Mouse (Mus musculus) heart, embryonic 16.5 days (tissue): Measurements from ENCODE around the gene Me3. TPM values are rescaled to one million over a fixed set of nuclear protein-coding genes. Genes with fewer than 3 reads are reported as not detected.

Experiments
- ATAC-seq: fragments of 200-750 bp; cut with Nextera tagmentation; replicated peaks from 2 replicates; pipeline ENCODE4 v1.8.0; 2017; ENCODE audit warnings: moderate number of reproducible peaks; ENCODE audit not compliant: insufficient read depth, low FRiP score; ENCODE audit errors: extremely low read depth
- H3K27ac ChIP-seq: fragments of 300-500 bp; sonication (generic); 2 replicates; pipeline ENCODE4 v1.5.1; 2014; ENCODE audit warnings: mild to moderate bottlenecking, low read length, control low read depth, moderate library complexity
- H3K27me3 ChIP-seq: fragments of 300-500 bp; sonication (generic); 2 replicates; pipeline ENCODE4 v1.6.1; 2014; ENCODE audit warnings: low read length, mixed read lengths; ENCODE audit not compliant: control insufficient read depth, insufficient read depth
- H3K36me3 ChIP-seq: fragments of 300-500 bp; sonication (generic); 2 replicates; pipeline ENCODE4 v1.6.1; 2014; ENCODE audit not compliant: control insufficient read depth, insufficient read depth
- H3K4me1 ChIP-seq: fragments of 300-500 bp; sonication (generic); 2 replicates; pipeline ENCODE4 v1.6.1; 2014; ENCODE audit warnings: low read length, mixed read lengths; ENCODE audit not compliant: control insufficient read depth, insufficient read depth
- H3K4me2 ChIP-seq: fragments of 300-500 bp; sonication (generic); 2 replicates; pipeline ENCODE4 v1.6.1; 2014; ENCODE audit warnings: low read depth, mild to moderate bottlenecking, control low read depth, low read length
- H3K4me3 ChIP-seq: fragments of 300-500 bp; sonication (generic); 2 replicates; pipeline ENCODE4 v1.5.1; 2014; ENCODE audit warnings: mild to moderate bottlenecking, control low read depth, low read length
- H3K9ac ChIP-seq: fragments of 300-500 bp; sonication (generic); 2 replicates; pipeline ENCODE4 v1.6.1; 2014; ENCODE audit warnings: low read length, control low read depth
- H3K9me3 ChIP-seq: fragments of 300-500 bp; sonication (generic); replicated peaks from 2 replicates; pipeline ENCODE4 v1.6.1; 2016; ENCODE audit warnings: low read length; ENCODE audit not compliant: control insufficient read depth
- WGBS: fragments of 180-500 bp; shearing (Covaris S2); extraction: QIAGEN DNeasy Blood & Tissue Kit; methylation state at CpG from one replicate; pipeline ENCODE4 v1.1.7; 2014; 5-methylcytosine and 5-hydroxymethylcytosine counted together
- polyA plus RNA-seq: library from polyadenylated mRNA; unstranded; fragments of >200 nt; fragmentation: Nextera tagmentation; extraction: Ambion mirVana; gene quantifications from 2 replicates; pipeline ENCODE4 v1.2.1, GENCODE M21; 2015

The Me3 gene
- polyA plus RNA-seq, 1 experiment from 2014 or later: 10.8 TPM

- 29% methylated on average over 15 of the region's 15 CpGs for WGBS
- Histone ChIP-seq H3K27ac (no peak overlapping the region), H3K9me3 (no peaks in the 10 kb centered on the region), H3K4me2 (peak overlapping the region; percentile 40; the same call in 1 of the 2 replicates), H3K27me3 (no peaks in the 10 kb centered on the region), H3K9ac (no peak overlapping the region), H3K36me3 (no peaks in the 10 kb centered on the region), H3K4me1 (peaks cover 8% of the 10 kb centered on the region), H3K4me3 (0 out of 2 replicates have a peak overlapping the region, but pooled peaks have one; percentile 14)
- ATAC-seq: peak; percentile 32; the same call in 1 of the 2 replicates
Observed at GRCm38 (mm10) chr7:89841670-89842403, 209.6 kb downstream of the Me3 start.

GRCm38 (mm10) chr7:89842404-89842715, 210.2 kb downstream of the Me3 start:
- WGBS: 88% methylated on average over 5 of the region's 5 CpGs
- H3K9ac ChIP-seq: no peak overlapping the region

GRCm38 (mm10) chr7:89843121-89843520, 210.9 kb downstream of the Me3 start:
- H3K36me3 ChIP-seq: no peaks in the 10 kb centered on the region
- no peaks in the 10 kb centered on the region for H3K27me3 ChIP-seq
- H3K4me3 ChIP-seq: no peak overlapping the region
- H3K9ac ChIP-seq: no peak overlapping the region
- no peak for ATAC-seq
- H3K4me1 ChIP-seq: peaks cover 2% of the 10 kb centered on the region; the same call in 1 of the 2 replicates
- 60% methylated on average over 6 of the region's 6 CpGs for WGBS
- H3K9me3 ChIP-seq: no peaks in the 10 kb centered on the region
- no peak overlapping the region for H3K4me2 ChIP-seq
- H3K27ac ChIP-seq: no peak overlapping the region

More at GRCm38 (mm10) chr7:89842404-89842715, 210.2 kb downstream of the Me3 start:
- no peaks in the 10 kb centered on the region for H3K36me3 ChIP-seq
- H3K4me2 ChIP-seq: no peak overlapping the region
- peaks cover 8% of the 10 kb centered on the region for H3K4me1 ChIP-seq
- H3K27me3 ChIP-seq: no peaks in the 10 kb centered on the region
- H3K27ac ChIP-seq: no peak overlapping the region
- H3K4me3 ChIP-seq: no peak overlapping the region
- H3K9me3 ChIP-seq: no peaks in the 10 kb centered on the region
- ATAC-seq: no peak

GRCm38 (mm10) chr7:89843533-89843932, 211.3 kb downstream of the Me3 start:
- no peak for ATAC-seq
- WGBS: 30% methylated on average over 6 of the region's 6 CpGs
- Histone ChIP-seq H3K9ac (no peak overlapping the region), H3K9me3 (no peaks in the 10 kb centered on the region), H3K27me3 (no peaks in the 10 kb centered on the region), H3K4me2 (no peak overlapping the region), H3K27ac (no peak overlapping the region), H3K4me1 (no peaks in the 10 kb centered on the region; the same call in 1 of the 2 replicates), H3K36me3 (no peaks in the 10 kb centered on the region), H3K4me3 (no peak overlapping the region)

- Histone ChIP-seq H3K4me3 (no peak overlapping the region), H3K4me2 (no peak overlapping the region), H3K36me3 (no peaks in the 10 kb centered on the region), H3K9ac (no peak overlapping the region), H3K27ac (no peak overlapping the region), H3K27me3 (no peaks in the 10 kb centered on the region), H3K9me3 (no peaks in the 10 kb centered on the region), H3K4me1 (no peaks in the 10 kb centered on the region; the same call in 1 of the 2 replicates)
- 63% methylated on average over 4 of the region's 4 CpGs for WGBS
- ATAC-seq: no peak
Observed at GRCm38 (mm10) chr7:89845669-89846068, 213.5 kb downstream of the Me3 start.

GRCm38 (mm10) chr7:89850510-89850909, 218.3 kb downstream of the Me3 start:
- no peaks in the 10 kb centered on the region for H3K4me1 ChIP-seq
- no peaks in the 10 kb centered on the region for H3K9me3 ChIP-seq
- H3K4me2 ChIP-seq: no peak overlapping the region
- H3K4me3 ChIP-seq: no peak overlapping the region
- no peaks in the 10 kb centered on the region for H3K36me3 ChIP-seq
- no peaks in the 10 kb centered on the region for H3K27me3 ChIP-seq
- WGBS: 53% methylated on average over 3 of the region's 3 CpGs
- ATAC-seq: no peak
- no peak overlapping the region for H3K27ac ChIP-seq
- no peak overlapping the region for H3K9ac ChIP-seq

- Histone ChIP-seq H3K27ac (no peak overlapping the region), H3K4me1 (no peaks in the 10 kb centered on the region), H3K27me3 (no peaks in the 10 kb centered on the region), H3K4me3 (no peak overlapping the region), H3K4me2 (no peak overlapping the region), H3K9me3 (no peaks in the 10 kb centered on the region), H3K36me3 (no peaks in the 10 kb centered on the region), H3K9ac (no peak overlapping the region)
- WGBS: 70% methylated on average over 10 of the region's 10 CpGs
- no peak for ATAC-seq
Observed at GRCm38 (mm10) chr7:89852158-89853095, 220.2 kb downstream of the Me3 start.

- Histone ChIP-seq H3K4me2 (no peak overlapping the region), H3K27me3 (no peaks in the 10 kb centered on the region), H3K9me3 (no peaks in the 10 kb centered on the region), H3K36me3 (no peaks in the 10 kb centered on the region), H3K4me1 (no peaks in the 10 kb centered on the region), H3K4me3 (no peak overlapping the region), H3K27ac (no peak overlapping the region), H3K9ac (no peak overlapping the region)
- WGBS: 76% methylated on average over 5 of the region's 5 CpGs
- no peak for ATAC-seq
Observed at GRCm38 (mm10) chr7:89853131-89853530, 220.9 kb downstream of the Me3 start.

GRCm38 (mm10) chr7:89855196-89855595, 223.0 kb downstream of the Me3 start:
- H3K4me1 ChIP-seq: no peaks in the 10 kb centered on the region
- no peak overlapping the region for H3K4me2 ChIP-seq
- H3K27ac ChIP-seq: no peak overlapping the region
- H3K36me3 ChIP-seq: no peaks in the 10 kb centered on the region
- H3K9me3 ChIP-seq: no peaks in the 10 kb centered on the region
- H3K27me3 ChIP-seq: no peaks in the 10 kb centered on the region
- no peak overlapping the region for H3K9ac ChIP-seq
- 63% methylated on average over 1 of the region's 1 CpGs for WGBS
- no peak for ATAC-seq
- H3K4me3 ChIP-seq: no peak overlapping the region
